Mouse (Mus musculus) MEL (cell line): ENCODE measurements around the gene Frmd4b. TPM values are rescaled to one million over a fixed set of nuclear protein-coding genes. Genes with fewer than 3 reads are reported as not detected.

Experiments used
- DNase-seq: peaks from one replicate; pipeline ENCODE4 v3.0.0; 2011; ENCODE audit warnings: low read depth, low spot score
- H3K27ac ChIP-seq: 2 replicates; pipeline ENCODE4 v1.5.1; 2012; ENCODE audit warnings: low read depth, mild to moderate bottlenecking, control low read depth, low read length, moderate library complexity; ENCODE audit not compliant: control insufficient read depth
- H3K27me3 ChIP-seq, 2 experiments: fragments of 150-350 bp in 1 of 2; sonication (generic) in 1 of 2; 2 replicates each; pipeline ENCODE4 v1.6.1; 2012; ENCODE audit warnings: low read length in 2 of 2, mild to moderate bottlenecking in 2 of 2, improper control_type of control experiment in 1 of 2, moderate library complexity in 1 of 2; ENCODE audit not compliant: insufficient read depth in 2 of 2, control insufficient read depth in 1 of 2
- H3K36me3 ChIP-seq, 2 experiments: 2 replicates each; pipeline ENCODE4 v1.6.1; 2012 to 2014; ENCODE audit warnings: low read length in 2 of 2, improper control_type of control experiment in 1 of 2, inconsistent platforms in 1 of 2, mild to moderate bottlenecking in 1 of 2; ENCODE audit not compliant: insufficient read depth in 2 of 2, control insufficient read depth in 1 of 2
- H3K4me1 ChIP-seq, 2 experiments: fragments of 150-350 bp in 1 of 2; sonication (generic) in 1 of 2; 2 replicates each; pipeline ENCODE4 v1.6.1; 2012; ENCODE audit warnings: low read length in 2 of 2, improper control_type of control experiment in 1 of 2, mild to moderate bottlenecking in 1 of 2; ENCODE audit not compliant: insufficient read depth in 2 of 2, control insufficient read depth in 1 of 2
- H3K4me3 ChIP-seq, 2 experiments: fragments of 150-350 bp in 1 of 2; sonication (generic) in 1 of 2; 2 replicates each; pipeline ENCODE4 v1.5.1; 2012; ENCODE audit warnings: low read depth in 2 of 2, low read length in 2 of 2, mild to moderate bottlenecking in 2 of 2, moderate library complexity in 2 of 2, control low read depth in 1 of 2, improper control_type of control experiment in 1 of 2; ENCODE audit not compliant: control insufficient read depth in 1 of 2, insufficient read depth in 1 of 2
- H3K79me2 ChIP-seq: 2 replicates; pipeline ENCODE4 v1.6.1; 2012; ENCODE audit warnings: mild to moderate bottlenecking, low read length, moderate library complexity; ENCODE audit not compliant: control insufficient read depth, poor library complexity, insufficient read depth
- H3K9ac ChIP-seq: 2 replicates; pipeline ENCODE4 v1.6.1; 2012; ENCODE audit warnings: low read depth, mild to moderate bottlenecking, control low read depth, low read length, moderate library complexity; ENCODE audit not compliant: control insufficient read depth, poor library complexity, severe bottlenecking
- H3K9me3 ChIP-seq: fragments of 150-350 bp; sonication (generic); replicated peaks from 2 replicates; pipeline ENCODE4 v1.6.1; 2012; ENCODE audit warnings: mild to moderate bottlenecking, low read length, improper control_type of control experiment, moderate library complexity; ENCODE audit not compliant: insufficient read depth
- CTCF ChIP-seq, 3 experiments: IDR thresholded peaks in 2 of 3; conservative IDR thresholded peaks in 1 of 3; 2 replicates each; pipeline ENCODE4 v1.5.1; 2011 to 2012; ENCODE audit warnings: low read length in 3 of 3, low read depth in 2 of 3, mild to moderate bottlenecking in 2 of 3, improper control_type of control experiment in 1 of 3, inconsistent platforms in 1 of 3, mixed read lengths in 1 of 3, moderate library complexity in 1 of 3; ENCODE audit not compliant: control insufficient read depth in 1 of 3, insufficient read depth in 1 of 3, poor library complexity in 1 of 3, severe bottlenecking in 1 of 3
- E2F4 ChIP-seq: IDR thresholded peaks from 2 replicates; pipeline ENCODE4 v1.6.1; 2011; ENCODE audit warnings: low read depth, low read length, improper control_type of control experiment, borderline replicate concordance
- ETS1 ChIP-seq: IDR thresholded peaks from 2 replicates; pipeline ENCODE4 v1.6.1; 2012; ENCODE audit warnings: low read depth, mild to moderate bottlenecking, inconsistent platforms, low read length, improper control_type of control experiment, moderate library complexity
- HCFC1 ChIP-seq: IDR thresholded peaks from 2 replicates; pipeline ENCODE4 v1.6.1; 2012; ENCODE audit warnings: low read depth, mild to moderate bottlenecking, inconsistent platforms, low read length, improper control_type of control experiment, moderate library complexity
- JUND ChIP-seq: IDR thresholded peaks from 2 replicates; pipeline ENCODE4 v1.6.1; 2011; ENCODE audit warnings: low read depth, mild to moderate bottlenecking, improper control_type of control experiment, low read length
- MAFK ChIP-seq: IDR thresholded peaks from 2 replicates; pipeline ENCODE4 v1.6.1; 2011; ENCODE audit warnings: low read depth, mild to moderate bottlenecking, low read length, improper control_type of control experiment, borderline replicate concordance
- MEF2A ChIP-seq: IDR thresholded peaks from 2 replicates; pipeline ENCODE4 v1.6.1; 2014; ENCODE audit warnings: low read depth, mild to moderate bottlenecking, inconsistent platforms, low read length, improper control_type of control experiment; ENCODE audit not compliant: poor library complexity, insufficient replicate concordance, severe bottlenecking; ENCODE audit errors: extremely low read depth
- MYB ChIP-seq: IDR thresholded peaks from 2 replicates; pipeline ENCODE4 v1.6.1; 2011; ENCODE audit warnings: mild to moderate bottlenecking, low read depth, low read length, improper control_type of control experiment
- NELFE ChIP-seq: IDR thresholded peaks from 2 replicates; pipeline ENCODE4 v1.6.1; 2011; ENCODE audit warnings: low read depth, low read length, improper control_type of control experiment
- RAD21 ChIP-seq: IDR thresholded peaks from 2 replicates; pipeline ENCODE4 v1.6.1; 2011; ENCODE audit warnings: mild to moderate bottlenecking, low read depth, low read length, improper control_type of control experiment
- RCOR1 ChIP-seq: IDR thresholded peaks from 2 replicates; pipeline ENCODE4 v1.6.1; 2012; ENCODE audit warnings: low read depth, mild to moderate bottlenecking, inconsistent platforms, low read length, improper control_type of control experiment
- SIN3A ChIP-seq: IDR thresholded peaks from 2 replicates; pipeline ENCODE4 v1.6.1; 2012; ENCODE audit warnings: low read length, improper control_type of control experiment, inconsistent platforms
- SMC3 ChIP-seq: IDR thresholded peaks from 2 replicates; pipeline ENCODE4 v1.6.1; 2011; ENCODE audit warnings: low read depth, low read length, improper control_type of control experiment
- TAL1 ChIP-seq: IDR thresholded peaks from 2 replicates; pipeline ENCODE4 v1.6.1; 2012; ENCODE audit warnings: mild to moderate bottlenecking, inconsistent platforms, low read length, moderate library complexity, mixed read lengths
- TCF12 ChIP-seq: IDR thresholded peaks from 2 replicates; pipeline ENCODE4 v1.6.1; 2014; ENCODE audit warnings: low read depth, mild to moderate bottlenecking, inconsistent platforms, low read length, improper control_type of control experiment, moderate library complexity
- UBTF ChIP-seq: IDR thresholded peaks from 2 replicates; pipeline ENCODE4 v1.6.1; 2012; ENCODE audit warnings: low read depth, mild to moderate bottlenecking, inconsistent platforms, low read length, improper control_type of control experiment, moderate library complexity, borderline replicate concordance; ENCODE audit not compliant: insufficient read depth
- USF2 ChIP-seq, 2 experiments: IDR thresholded peaks; 2 replicates each; pipeline ENCODE4 v1.6.1; 2011 to 2012; ENCODE audit warnings: improper control_type of control experiment in 2 of 2, low read length in 2 of 2, borderline replicate concordance in 1 of 2, inconsistent platforms in 1 of 2, low read depth in 1 of 2, mild to moderate bottlenecking in 1 of 2; ENCODE audit not compliant: insufficient read depth in 1 of 2
- ZKSCAN1 ChIP-seq: IDR thresholded peaks from 2 replicates; pipeline ENCODE4 v1.6.1; 2012; ENCODE audit warnings: low read depth, mild to moderate bottlenecking, inconsistent platforms, low read length, improper control_type of control experiment, moderate library complexity
- ZMIZ1 ChIP-seq: IDR thresholded peaks from 2 replicates; pipeline ENCODE4 v1.6.1; 2012; ENCODE audit warnings: low read depth, mild to moderate bottlenecking, inconsistent platforms, low read length, improper control_type of control experiment, moderate library complexity
- polyA plus RNA-seq, 2 experiments: library from polyadenylated mRNA; stranded (reverse) in 1 of 2; unstranded in 1 of 2; fragments of >175 nt in 1 of 2; fragments of >200 nt in 1 of 2; gene quantifications; 2 replicates each; pipeline versions ENCODE4 v1.2.1 to v1.2.4; 2012; ENCODE audit warnings: low replicate concordance in 2 of 2, low read depth in 1 of 2; ENCODE audit not compliant: insufficient read length in 2 of 2, insufficient read depth in 1 of 2, missing spikeins in 1 of 2
- total RNA-seq: library from RNA; depleted of rRNA; stranded (reverse); fragments of 300-350 nt; gene quantifications from 2 replicates; pipeline ENCODE4 v1.2.3, GENCODE M21; 2012

The Frmd4b gene
- total and polyA plus RNA-seq, 3 experiments = 0.18 TPM; not detected in 2

GRCm38 (mm10) chr6:97478981-97479860 lies 138.1 kb downstream of the Frmd4b start:
- no peak for DNase-seq
- H3K9me3 ChIP-seq = no peaks in the 10 kb centered on the region
- no peak overlapping the region for H3K9ac ChIP-seq
- no peaks in the 10 kb centered on the region for H3K27me3 ChIP-seq
- no peaks in the 10 kb centered on the region for H3K79me2 ChIP-seq
- no peak for TF ChIP-seq MYB
- TF ChIP-seq SIN3A = no peak
- TF ChIP-seq E2F4 = no peak
- no peak for TF ChIP-seq ZMIZ1
- no peak for TF ChIP-seq TCF12
- no peak for TF ChIP-seq USF2 (IDR thresholded peaks at IDR 0.05; ENCODE audit: borderline replicate concordance in 1 of 2, insufficient read depth in 1 of 2, low read depth in 1 of 2, low read length in 2 of 2)
- no peak for TF ChIP-seq ETS1
- no peak for TF ChIP-seq SMC3
- TF ChIP-seq TAL1 = no peak
- no peak for TF ChIP-seq MAFK
- no peak overlapping the region for H3K4me3 ChIP-seq
- H3K36me3 ChIP-seq = no peaks in the 10 kb centered on the region
- H3K4me1 ChIP-seq = no peaks in the 10 kb centered on the region
- no peak overlapping the region for H3K27ac ChIP-seq

GRCm38 (mm10) chr6:97473672-97474071 lies 143.7 kb downstream of the Frmd4b start:
- Histone ChIP-seq H3K9me3 (no peaks in the 10 kb centered on the region), H3K4me1 (no peaks in the 10 kb centered on the region), H3K27ac (no peak overlapping the region), H3K79me2 (no peaks in the 10 kb centered on the region), H3K36me3 (no peaks in the 10 kb centered on the region), H3K4me3 (no peak overlapping the region), H3K27me3 (no peaks in the 10 kb centered on the region), H3K9ac (no peak overlapping the region)
- TF ChIP-seq SIN3A (no peak), UBTF (no peak), NELFE (no peak), RCOR1 (no peak), ZKSCAN1 (no peak), RAD21 (no peak), JUND (no peak), USF2 (IDR thresholded peaks at IDR 0.05; ENCODE audit: borderline replicate concordance in 1 of 2, insufficient read depth in 1 of 2, low read depth in 1 of 2, low read length in 2 of 2) (no peak), TCF12 (no peak), CTCF (IDR thresholded peaks at IDR 0.05 in 2 of 3, conservative IDR thresholded peaks at IDR 0.05 in 1 of 3; ENCODE audit: control insufficient read depth in 1 of 3, insufficient read depth in 1 of 3, low read depth in 2 of 3, low read length in 3 of 3, poor library complexity in 1 of 3, severe bottlenecking in 1 of 3) (no peak), MEF2A (no peak), HCFC1 (no peak)
- DNase-seq = no peak
